Mouse (Mus musculus): ENCODE data around the gene Ppp6r3. TPM values are rescaled to one million over a fixed set of nuclear protein-coding genes. Genes with fewer than 3 reads are reported as not detected.

The Ppp6r3 gene
- total RNA-seq, 2 experiments from 2014 or later: 51.7 to 65.2 TPM

Other genes starting within 250 kb of the Ppp6r3 start
- gene Tesmin, start 186.9 kb downstream of the Ppp6r3 start, total RNA-seq (2015; ENCODE audit: low replicate concordance): 0.63 TPM in 1 of 2 replicates, not detected in the other
- not detected in 2 replicates for gene Tesmin, start 186.9 kb downstream of the Ppp6r3 start, total RNA-seq (2017; ENCODE audit: low replicate concordance)
- not detected in 2 replicates for gene Gal, start 161.2 kb downstream of the Ppp6r3 start, total RNA-seq (2015; ENCODE audit: low replicate concordance)
- not detected in 2 replicates for gene Gal, start 161.2 kb downstream of the Ppp6r3 start, total RNA-seq (2017; ENCODE audit: low replicate concordance)
- 3.8 and 4.4 TPM in 2 replicates for gene Lrp5, start 110.8 kb upstream of the Ppp6r3 start, total RNA-seq (2015; ENCODE audit: low replicate concordance)
- gene Lrp5, start 110.8 kb upstream of the Ppp6r3 start, total RNA-seq (2017; ENCODE audit: low replicate concordance): 2.7 and 2.8 TPM in 2 replicates
- 8.3 and 8.6 TPM in 2 replicates for gene 1810055G02Rik, start 132.5 kb upstream of the Ppp6r3 start, total RNA-seq (2015; ENCODE audit: low replicate concordance)
- 2.5 and 4.0 TPM in 2 replicates for gene 1810055G02Rik, start 132.5 kb upstream of the Ppp6r3 start, total RNA-seq (2017; ENCODE audit: low replicate concordance)
- gene Kmt5b, start 191.7 kb upstream of the Ppp6r3 start, total RNA-seq (2015; ENCODE audit: low replicate concordance): 21.3 and 35.0 TPM in 2 replicates
- 40.5 and 58.8 TPM in 2 replicates for gene Kmt5b, start 191.7 kb upstream of the Ppp6r3 start, total RNA-seq (2017; ENCODE audit: low replicate concordance)